Mouse (Mus musculus) erythroblast, embryonic 14.5 days (primary cell): ENCODE data around the gene Gm42517. TPM values are rescaled to one million over a fixed set of nuclear protein-coding genes. Genes with fewer than 3 reads are reported as not detected.

ENCODE experiments used
- H3K27me3 ChIP-seq: 2 replicates; pipeline ENCODE4 v1.6.1; 2012; ENCODE audit warnings: inconsistent platforms; ENCODE audit not compliant: control insufficient read depth
- H3K36me3 ChIP-seq: 2 replicates; pipeline ENCODE4 v1.6.1; 2012; ENCODE audit warnings: mild to moderate bottlenecking, inconsistent platforms; ENCODE audit not compliant: control insufficient read depth
- H3K4me1 ChIP-seq: 2 replicates; pipeline ENCODE4 v1.6.1; 2012; ENCODE audit warnings: inconsistent platforms; ENCODE audit not compliant: control insufficient read depth
- H3K4me3 ChIP-seq: replicated peaks from 2 replicates; pipeline ENCODE3; 2012; ENCODE audit warnings: moderate library complexity, mild to moderate bottlenecking, inconsistent platforms
- H3K9me3 ChIP-seq: 2 replicates; pipeline ENCODE4 v1.6.1; 2012; ENCODE audit warnings: low read length, inconsistent platforms, mixed read lengths; ENCODE audit not compliant: control insufficient read depth
- GATA1 ChIP-seq: IDR thresholded peaks from 2 replicates; pipeline ENCODE4 v1.6.1; 2012; ENCODE audit warnings: low read length, inconsistent platforms, mixed read lengths
- TAL1 ChIP-seq: IDR thresholded peaks from 3 replicates; pipeline ENCODE4 v1.6.1; 2012; ENCODE audit warnings: low read length, inconsistent platforms, mixed read lengths
- polyA plus RNA-seq: library from polyadenylated mRNA; stranded (reverse); fragments of >175 nt; gene quantifications from 2 replicates; pipeline ENCODE4 v1.2.3, GENCODE M21; 2012

Gm42517 gene
- polyA plus RNA-seq, 1 experiment = 0.02 TPM

GRCm38 (mm10) chr5:108331051-108331450 is 36.7 kb downstream of the Gm42517 start:
- TF ChIP-seq GATA1 (no peak), TAL1 (no peak)
- Histone ChIP-seq H3K4me3 (no peak overlapping the region), H3K36me3 (peaks cover 75% of the 10 kb centered on the region), H3K4me1 (no peaks in the 10 kb centered on the region), H3K27me3 (no peaks in the 10 kb centered on the region), H3K9me3 (no peaks in the 10 kb centered on the region)

Other genes with a start within 250 kb of the Gm42517 start
- 0.74 and 0.80 TPM in 2 replicates for gene Tmed5, start 235.3 kb downstream of the Gm42517 start, polyA plus RNA-seq
- gene Ccdc18, start 235.0 kb downstream of the Gm42517 start, polyA plus RNA-seq = 0.05 and 0.07 TPM in 2 replicates
- 0.88 and 1.4 TPM in 2 replicates for gene Dr1, start 99.0 kb downstream of the Gm42517 start, polyA plus RNA-seq
- gene Pigg, start 55.3 kb downstream of the Gm42517 start, polyA plus RNA-seq = 0.09 and 0.10 TPM in 2 replicates
- not detected in 2 replicates for gene Pde6b, start 20.5 kb upstream of the Gm42517 start, polyA plus RNA-seq
- 22.6 and 24.2 TPM in 2 replicates for gene Atp5k, start 66.5 kb upstream of the Gm42517 start, polyA plus RNA-seq
- gene Mfsd7a, start 81.0 kb upstream of the Gm42517 start, polyA plus RNA-seq = not detected in 2 replicates
- 0.36 and 0.60 TPM in 2 replicates for gene Pcgf3, start 93.3 kb upstream of the Gm42517 start, polyA plus RNA-seq
- 0.05 TPM in 1 of 2 replicates, not detected in the other for gene Cplx1, start 182.1 kb upstream of the Gm42517 start, polyA plus RNA-seq